Mouse (Mus musculus) ovary, postnatal 36 days (tissue): ENCODE results near the gene Tfip11.
"Not testable (repeated sequence)": the region's sequence is repeated elsewhere in the genome, so short reads cannot be mapped to it uniquely, and the experiment has no call there.

Experiments
- DNase-seq: peaks from one replicate; pipeline ENCODE4 v3.0.0; 2022; ENCODE audit warnings: low spot score, mixed read lengths

Tfip11 gene

DNA sequence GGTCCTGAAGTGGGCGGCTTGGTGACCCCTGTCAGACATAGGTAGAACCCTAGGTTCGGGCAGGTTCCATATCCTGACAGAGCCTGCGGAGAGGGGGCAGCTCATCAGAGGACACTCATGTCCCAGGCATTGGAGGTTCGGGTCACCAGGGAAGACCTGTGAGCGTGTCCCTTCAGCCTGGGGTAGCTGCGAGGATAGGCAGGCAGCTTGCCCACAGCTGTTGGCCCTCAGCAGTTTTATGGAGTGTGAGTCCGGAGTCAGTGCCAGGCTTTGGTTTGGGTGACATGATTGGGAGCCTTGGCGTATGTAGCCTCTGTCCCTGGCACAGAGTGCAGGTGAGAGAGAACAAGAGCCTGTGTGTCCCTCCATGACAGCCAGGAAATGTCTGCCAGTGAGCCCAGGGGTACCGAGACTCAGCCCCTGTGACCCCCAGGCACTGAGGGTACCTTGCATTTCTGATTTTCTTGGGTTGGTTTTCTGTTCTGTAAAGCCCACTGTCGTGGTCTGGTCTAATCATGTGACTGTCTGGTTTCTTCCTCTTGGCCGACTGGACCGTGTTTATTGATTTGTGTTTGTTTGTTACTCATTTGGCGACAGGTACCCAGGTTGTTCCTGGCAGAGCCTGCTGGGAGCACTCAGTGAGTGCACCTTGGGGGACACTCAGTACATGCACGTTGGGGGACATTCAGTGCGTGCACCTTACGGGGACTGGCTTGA lies 36.2 kb upstream of the Tfip11 start:
- no peak for DNase-seq

DNA sequence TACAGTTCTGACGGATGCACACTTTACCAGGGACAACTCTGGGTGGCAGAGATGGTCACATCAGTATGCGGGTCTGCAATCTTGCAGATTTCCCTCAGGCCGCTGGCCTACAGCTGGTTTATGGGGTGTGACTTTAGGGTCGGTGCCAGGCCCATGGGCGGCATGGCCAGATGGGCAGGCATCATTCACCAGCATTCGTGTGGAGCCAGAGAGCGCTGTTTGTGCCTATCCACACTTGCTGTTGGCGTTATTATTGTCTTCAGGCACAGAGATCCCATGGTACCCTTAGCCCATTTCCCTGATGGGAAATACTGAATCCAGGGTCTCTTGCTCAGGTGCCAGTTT lies 35.6 kb upstream of the Tfip11 start:
- no peak for DNase-seq

DNA sequence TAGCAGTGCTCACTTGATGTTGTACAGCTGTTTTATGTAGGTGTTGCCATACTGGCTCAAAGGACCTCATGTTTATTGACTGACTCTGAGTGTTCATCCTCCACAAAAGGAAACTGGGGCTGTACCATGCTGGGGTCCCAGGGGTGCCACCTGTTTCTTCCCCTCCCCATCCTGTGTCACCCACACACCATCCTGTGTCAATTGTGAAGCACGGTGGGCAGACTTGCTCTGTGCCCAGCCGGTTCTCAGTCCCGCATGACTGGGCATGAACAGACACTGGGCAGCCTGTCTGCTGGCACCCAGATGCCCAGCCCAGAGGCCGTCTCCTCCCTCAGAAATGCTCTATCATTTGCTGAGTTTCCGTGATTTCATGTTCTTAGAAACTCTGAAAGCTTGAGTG lies 34.3 kb upstream of the Tfip11 start:
- no peak for DNase-seq

DNA sequence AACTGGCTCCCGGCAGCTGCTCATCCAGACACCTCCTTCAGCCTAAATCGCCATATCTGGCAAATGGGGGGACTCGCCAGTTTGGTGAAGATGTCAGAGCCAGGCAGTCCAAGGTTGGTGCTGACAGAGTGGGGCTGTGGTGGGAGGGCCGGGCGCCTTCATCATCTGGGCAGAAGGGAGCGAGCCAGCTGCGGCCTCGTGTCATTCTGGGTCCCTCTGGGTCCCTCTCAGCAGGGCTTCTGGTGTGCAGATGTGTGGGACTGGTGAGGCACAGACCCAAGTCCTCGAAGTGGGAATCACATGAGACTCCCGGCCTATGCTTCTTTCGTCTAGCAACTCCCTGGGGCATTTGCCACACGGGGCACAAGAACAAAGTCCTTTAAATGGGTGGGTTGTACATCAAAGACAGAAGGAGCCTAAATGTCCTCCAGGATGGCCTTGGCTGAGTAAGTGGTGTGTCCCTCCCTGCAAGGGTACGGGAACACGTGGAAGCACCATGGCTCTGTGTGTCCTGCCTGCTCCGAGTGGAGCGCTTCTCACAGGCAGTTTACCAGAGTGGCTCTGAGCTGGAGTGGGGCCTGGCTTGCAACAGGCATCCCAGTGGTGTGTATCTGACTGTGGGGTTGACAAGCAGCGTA lies 33.7 kb upstream of the Tfip11 start:
- DNase-seq, result no peak

DNA sequence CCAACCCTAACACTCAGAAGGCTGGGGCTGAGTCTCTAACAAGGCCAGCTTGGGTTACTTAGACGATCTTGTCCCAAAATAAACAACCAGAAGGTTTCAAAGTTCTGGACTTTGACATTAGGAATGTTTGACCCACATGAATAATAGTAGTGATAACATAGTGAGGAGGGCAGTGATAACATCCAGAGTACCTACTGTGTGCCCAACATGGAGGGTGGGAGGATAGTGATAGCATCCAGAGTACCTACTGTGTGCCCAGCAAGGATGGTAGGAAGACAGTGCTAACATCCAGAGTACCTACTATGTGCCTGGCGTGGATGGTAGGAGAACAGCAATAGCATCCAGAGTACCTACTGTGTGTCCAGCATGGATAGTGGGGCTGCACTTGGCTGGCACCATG lies 32.4 kb upstream of the Tfip11 start:
- no peak for DNase-seq

DNA sequence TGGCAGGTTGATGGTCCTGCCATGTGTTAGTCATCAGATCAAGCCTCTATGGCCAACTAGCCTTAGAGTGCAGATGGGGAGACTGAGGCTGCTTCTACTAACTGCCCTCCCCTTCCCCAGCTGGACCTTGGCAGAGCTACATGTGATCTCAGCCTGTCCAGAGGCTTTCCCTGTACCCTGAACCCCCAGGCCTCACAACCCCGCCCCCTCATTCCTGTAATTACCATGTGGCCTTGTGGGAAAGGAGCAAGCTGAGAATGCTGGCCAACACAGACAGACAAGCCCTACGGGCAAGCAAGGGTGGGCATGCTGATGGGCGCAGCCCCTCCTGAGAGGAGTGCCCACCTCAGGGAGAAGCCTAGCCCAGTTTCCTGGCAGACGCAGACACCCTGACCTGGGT lies 31.5 kb upstream of the Tfip11 start:
- DNase-seq, result no peak

DNA sequence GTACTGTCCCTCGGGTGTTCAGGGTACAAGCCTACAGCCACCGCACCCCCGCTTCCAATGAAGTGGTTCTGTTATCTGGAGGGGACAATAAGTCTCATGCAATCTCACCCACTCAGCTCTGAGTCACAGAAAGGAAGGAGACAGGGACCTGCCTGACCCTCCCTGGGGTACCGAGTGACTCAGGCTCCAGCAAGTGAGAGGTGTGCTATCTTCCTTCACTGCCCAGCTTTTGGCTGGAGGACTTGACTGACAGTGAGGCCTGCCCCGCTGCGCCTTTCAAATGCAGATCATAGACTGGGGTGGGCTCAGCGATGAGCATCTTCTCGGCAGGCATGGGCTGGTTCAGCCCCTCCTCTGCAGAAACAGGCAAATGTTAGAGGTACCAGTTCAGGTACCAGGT lies 31.0 kb upstream of the Tfip11 start:
- DNase-seq, result no peak

DNA sequence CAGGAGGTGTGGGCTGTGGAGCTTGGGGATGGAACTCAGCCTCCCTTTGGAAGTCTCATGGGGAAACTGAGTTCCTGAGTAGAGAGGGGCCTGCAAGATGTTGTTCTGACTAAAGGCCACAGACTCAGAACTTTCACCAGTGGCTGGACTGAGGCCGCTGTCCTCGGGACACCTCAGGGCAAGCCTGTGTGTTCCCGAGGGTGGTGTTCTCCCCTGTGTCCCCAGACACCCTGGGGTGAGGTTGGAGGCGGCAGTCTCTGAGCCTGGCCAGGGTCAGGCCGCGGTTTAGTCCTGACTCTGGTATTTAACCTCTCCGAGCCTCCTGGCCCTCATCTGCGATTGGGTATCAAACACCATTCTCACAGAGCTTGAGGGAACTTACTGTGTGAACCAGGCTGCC lies 30.6 kb upstream of the Tfip11 start:
- DNase-seq, result no peak

DNA sequence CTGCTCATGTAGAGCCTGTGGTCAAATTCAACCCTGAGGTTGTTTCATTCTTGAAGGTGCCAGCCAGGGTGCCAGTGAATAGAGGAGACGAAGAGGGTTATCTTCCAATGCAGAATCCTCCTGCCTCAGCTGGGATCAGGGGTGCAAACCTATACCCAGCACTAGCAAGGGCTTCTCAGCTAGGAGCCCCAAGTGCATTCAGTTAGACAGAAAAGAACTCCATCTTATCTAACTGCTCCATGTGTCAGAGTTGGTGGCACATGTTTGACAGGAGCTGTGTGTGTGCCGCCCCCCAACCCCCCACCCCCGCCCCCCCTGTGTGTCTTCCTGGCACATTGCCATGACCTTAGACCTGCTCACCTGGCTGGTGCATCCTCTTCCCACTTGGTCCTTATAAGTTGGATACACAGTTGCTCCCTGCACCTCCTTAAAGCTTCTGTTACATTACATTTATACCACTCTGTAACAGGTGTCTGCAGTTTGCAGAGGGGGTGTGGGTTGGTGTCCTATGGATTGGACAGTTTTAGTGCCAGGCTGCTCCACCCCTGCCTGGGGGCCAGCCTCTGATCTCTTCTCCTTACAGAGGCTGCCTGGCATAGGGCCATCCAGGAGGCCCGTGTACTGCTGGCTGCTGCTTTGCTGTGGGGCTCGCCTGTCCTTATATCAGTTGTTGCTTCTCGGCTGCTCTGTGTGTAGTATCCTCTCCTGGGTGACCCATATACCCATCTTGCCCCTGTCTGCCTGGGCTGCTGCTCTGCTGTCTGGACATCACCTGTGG lies 29.6 kb upstream of the Tfip11 start:
- DNase-seq, result no peak

DNA sequence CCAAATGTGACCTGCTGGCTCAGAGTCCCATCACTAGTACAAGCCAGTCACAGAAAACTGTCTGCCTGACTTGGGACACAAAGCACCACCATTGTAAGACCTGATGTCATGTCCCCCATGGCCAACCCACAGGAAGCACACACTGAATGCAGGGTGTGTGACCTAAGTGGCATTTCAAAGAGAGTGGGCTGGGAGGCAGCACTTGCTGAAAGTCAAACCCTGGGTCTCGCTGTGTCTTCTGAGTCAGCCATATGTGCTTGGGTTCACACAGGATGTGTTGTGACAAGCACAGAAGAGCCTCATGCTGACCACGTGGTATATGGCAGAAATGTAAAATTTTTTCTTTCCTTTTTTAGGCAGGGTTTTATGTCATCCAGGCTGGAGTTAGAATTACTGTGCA lies 28.9 kb upstream of the Tfip11 start:
- no peak for DNase-seq

DNA sequence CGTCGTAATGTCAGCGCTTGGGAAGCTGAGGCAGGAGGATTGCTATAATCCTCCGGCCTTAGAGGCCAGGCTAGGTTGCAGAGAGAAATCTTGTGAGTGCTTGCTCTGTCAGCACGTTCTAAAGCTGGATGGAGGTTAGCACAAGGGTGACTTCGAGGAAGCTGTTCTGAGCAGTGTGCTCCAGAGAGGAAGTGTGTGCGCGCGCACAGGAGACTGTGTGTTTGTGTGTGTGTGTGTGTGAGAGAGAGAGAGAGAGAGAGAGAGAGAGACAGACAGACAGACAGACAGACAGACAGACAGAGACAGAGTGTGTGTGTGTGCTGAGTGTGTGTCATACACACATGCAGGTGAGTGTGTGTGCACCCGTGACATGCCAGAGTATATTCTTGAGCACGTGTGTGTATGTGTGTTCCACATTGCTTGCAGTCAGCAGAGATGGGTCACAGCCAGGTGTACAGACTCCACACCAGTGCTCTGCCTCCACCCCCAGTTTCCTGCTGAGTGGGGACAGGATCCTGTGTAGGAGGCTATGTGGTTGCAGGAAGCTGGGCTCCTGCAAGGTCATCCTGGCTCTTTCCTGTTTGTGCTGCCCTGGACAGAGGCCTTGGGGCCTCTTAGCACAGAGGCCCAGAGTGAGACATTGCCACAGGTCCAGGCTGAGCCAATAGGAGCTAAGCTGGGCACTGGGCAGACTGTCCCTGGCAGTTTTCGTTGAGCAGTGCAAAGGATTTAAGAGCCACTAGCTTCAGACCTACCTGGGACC lies 27.8 kb upstream of the Tfip11 start:
- peak; percentile 54 for DNase-seq

DNA sequence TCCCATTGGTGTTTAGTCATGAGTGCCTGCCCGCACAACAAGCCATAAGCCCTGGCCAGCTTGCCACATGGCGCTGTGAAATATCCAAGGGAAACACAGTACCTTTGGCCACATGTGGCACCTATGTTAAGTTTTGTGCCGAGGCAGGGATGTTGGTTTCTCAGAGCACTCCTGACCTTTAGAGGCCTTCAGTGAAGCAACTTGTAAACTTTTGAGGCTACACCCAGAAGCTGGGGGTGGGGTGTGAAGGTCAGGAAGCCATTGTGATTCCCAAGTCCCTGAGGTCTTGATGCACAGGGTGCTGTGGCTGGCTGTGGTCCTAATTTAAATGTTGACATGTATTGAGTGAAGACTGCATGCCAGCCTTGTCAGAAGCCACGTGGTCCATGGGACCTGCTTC lies 26.8 kb upstream of the Tfip11 start:
- DNase-seq, result no peak

DNA sequence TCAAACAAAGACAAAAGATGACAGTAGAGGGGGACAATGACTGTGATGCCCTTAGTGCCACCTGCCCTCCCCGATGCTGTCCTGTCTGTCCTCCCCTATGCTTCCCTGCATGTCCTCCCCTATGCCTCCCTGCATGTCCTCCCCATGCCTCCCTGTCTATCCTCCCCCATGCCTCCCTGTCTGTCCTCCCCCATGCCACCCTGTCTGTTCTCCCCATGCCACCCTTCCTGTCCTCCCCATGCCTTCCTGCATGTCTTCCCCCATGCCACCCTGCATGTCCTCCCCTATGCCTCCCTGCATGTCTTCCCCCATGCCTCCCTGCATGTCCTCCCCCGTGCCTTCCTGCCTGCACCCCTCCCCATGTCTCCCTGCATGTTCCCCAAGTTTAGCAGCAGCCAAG lies 26.0 kb upstream of the Tfip11 start:
- no peak for DNase-seq

DNA sequence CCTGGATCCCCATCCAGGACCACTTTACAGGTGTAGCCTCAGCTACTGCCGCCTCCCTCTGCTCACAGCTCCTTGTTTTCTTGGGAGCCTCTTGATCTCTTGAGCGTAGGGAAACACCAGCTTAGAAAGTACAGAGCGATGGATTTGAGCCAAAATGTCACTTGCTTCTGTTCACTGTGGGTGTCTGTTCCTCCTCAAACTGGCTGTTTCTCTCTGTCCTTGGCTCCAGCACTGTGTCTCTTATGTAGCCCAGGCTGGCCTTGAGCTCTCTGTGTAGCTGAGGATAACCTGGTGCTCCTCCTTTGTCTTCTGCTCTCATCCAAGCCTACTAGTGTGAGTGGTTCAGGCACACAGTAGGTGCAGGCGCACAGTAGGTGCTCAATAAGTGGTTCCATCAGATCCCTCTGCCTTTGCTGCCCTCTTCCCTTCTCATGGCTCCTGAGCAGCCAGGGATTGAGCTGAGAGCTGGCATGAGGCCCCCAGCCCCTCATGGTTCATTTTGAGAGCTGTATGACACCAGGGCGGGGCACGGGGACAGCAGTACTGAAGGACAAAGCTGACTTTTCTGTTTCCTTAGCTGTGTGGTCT lies 25.3 kb upstream of the Tfip11 start:
- no peak for DNase-seq

DNA sequence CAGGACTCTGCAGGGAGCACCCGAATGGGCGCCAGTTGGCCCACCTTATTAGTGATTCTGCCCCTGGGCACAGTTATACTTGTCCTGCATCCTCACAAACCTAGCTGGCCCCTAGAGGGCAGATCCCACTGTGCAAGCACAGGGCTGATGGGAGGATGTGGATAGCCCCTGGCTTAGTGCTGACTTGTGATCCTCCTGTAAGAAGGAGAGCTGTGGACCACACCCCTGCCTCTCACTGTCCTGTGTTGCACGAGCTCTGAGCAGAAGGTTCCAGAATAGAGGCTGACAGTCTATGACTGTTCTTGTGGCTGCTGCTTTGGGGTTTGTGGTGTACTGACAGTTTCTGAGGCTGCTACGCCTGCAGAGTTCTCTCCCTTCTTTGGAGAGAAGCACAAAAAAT lies 24.5 kb upstream of the Tfip11 start:
- DNase-seq, result no peak

DNA sequence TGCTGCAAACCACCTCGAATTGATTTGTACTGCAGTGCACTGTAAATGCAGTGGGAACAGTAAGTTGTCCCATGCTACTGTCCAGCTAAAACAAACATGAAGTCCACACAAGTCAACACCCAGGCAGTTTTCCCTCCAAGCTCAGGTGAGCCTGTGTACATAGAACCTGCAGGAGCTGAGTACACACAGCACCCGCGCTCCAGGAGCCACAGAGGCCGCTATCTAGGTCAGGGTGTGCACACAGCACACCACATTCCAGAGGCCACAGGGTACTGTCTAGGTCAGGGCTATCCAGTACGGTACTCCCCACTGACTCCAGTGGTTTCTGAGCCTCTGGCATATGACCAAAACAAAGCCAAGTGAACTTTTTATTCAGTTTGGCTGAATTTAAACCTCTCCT lies 23.8 kb upstream of the Tfip11 start:
- no peak for DNase-seq

DNA sequence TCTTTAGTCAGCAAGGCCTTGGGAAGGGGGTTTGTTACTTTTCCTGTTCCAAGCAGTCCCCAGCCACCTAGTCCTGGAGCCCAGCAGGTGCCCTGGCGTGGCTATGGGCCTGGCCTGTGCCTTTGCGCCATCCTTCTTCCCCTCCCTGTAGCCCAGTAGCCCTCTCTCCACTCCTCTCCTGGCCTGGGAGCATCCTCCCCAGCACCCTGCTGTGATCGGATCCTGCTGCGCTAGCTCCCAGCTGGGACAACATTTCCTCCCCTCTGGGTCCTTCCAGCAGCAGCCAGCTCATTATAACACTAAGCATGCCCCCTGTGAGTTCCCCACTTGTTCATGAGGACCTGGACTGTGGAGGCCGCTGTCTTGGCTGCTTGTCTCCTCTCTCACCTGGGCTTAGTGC lies 20.3 kb upstream of the Tfip11 start:
- no peak for DNase-seq

DNA sequence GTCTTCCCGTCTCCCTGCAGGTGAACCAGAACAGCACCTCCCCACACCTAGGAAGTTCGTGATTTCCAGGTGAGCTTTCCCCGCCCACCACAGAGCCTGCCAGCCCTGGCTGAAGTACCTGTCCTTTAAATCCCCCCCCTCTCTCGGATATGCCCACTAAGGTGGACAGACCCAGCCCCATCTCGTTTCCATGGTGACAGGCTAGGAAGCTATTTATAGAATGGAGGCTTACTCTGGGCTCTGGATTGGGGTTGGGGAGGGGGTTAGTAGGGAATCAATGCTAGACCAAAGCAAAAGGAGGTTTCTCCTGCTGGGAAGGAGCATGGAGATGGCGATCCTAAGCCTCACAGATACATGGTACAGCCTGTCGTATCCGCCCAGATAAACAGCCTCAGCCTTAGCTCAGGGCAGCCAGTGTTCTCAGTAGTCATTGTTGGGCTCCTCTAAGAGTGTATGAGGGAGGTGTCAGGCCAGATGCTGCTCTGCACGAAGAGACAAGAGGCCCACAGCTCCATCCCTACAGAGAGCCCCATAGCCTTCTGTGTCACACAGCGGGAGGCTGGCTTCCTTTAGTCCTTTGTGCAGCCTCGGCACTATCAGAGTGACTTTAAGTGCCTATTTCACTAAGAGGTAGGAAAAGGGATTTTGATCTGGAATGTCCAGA lies 12.8 kb upstream of the Tfip11 start:
- no peak for DNase-seq

DNA sequence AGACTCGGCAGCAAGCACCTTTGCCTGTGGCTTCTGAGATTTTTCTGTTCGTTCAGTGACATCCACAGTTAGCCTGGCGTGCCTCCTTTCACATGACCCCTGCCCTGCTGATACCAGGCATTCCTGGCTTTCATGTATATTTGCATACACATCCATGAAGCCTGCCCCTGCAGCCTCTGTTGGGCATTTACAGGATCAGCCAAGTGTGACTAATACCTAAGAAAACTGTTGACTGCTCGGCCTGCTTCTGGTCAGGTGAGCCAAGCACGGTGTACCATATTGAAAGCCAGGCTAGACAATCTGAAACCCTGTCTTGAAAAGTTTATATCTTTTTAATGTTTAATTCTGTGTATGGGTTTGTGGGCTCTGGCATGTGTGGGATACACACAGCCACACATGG lies 9.7 kb upstream of the Tfip11 start:
- no peak for DNase-seq

DNA sequence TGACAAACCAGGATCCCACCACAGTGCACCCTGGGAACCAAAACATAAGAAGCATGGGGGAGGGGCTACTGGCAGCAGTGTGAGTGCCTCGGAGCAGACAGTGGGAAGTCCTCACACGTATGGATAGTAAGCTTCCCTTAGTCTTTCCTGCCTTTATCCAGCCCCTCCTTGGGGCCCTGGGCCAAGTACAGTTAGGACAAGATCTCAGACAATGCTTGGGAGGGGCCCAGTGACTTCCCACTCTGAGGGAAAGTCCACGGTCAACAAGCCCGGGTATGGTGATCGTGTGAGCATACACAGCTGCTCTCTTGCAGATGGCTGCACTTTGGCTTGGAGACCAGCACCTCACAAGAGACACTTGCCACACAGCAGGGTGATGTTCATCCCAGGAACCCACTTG lies 8.8 kb upstream of the Tfip11 start:
- DNase-seq, result no peak

DNA sequence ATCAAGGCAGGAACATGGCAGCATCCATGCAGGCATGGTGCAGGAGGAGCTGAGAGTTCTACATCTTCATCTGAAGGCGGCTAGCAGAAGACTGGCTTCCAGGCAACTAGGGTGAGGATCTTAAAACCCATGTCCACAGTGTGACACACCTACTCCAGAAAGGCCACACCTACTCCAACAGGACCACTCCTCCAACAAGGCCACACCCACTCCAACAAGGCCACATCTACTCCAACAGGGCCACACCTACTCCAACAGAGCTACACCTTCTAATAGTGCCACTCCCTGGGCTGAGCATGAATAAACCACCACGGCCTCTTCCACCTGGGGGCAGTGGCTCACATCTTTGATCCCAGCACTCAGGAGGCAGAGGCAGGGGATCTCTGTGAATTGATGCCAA lies 6.8 kb upstream of the Tfip11 start:
- DNase-seq, result not testable (repeated sequence)

DNA sequence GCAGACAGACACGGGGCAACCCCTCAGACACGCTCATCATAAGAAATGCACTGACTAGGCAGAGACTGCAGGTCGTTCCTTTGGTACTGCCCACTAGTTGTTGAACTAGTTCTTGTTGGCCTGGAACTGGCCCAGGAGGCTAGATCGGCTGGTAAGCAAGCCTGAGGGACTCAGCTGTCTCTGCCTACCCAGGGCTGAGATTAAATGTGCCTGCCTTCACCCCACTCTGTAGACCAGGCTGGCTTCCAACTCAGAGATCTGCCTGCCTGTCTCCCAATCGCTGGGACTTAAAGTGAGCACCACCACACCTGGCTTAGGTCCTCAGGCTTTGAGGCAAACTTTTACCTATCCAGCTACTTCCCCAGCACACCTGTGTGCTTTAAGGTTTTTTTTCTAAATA lies 5.8 kb upstream of the Tfip11 start:
- no peak for DNase-seq
